Mouse (Mus musculus) intestine, postnatal 0 days (tissue): ENCODE measurements around the gene H2al1h. TPM values are rescaled to one million over a fixed set of nuclear protein-coding genes. Genes with fewer than 3 reads are reported as not detected.
"Not testable (repeated sequence)": the region's sequence is repeated elsewhere in the genome, so short reads cannot be mapped to it uniquely, and the experiment has no call there.

ENCODE experiments used
- ATAC-seq: fragments of 200-750 bp; cut with Nextera tagmentation; 2 replicates; pipeline ENCODE4 v1.8.0; 2017; ENCODE audit warnings: mild to moderate bottlenecking, moderate TSS enrichment, moderate library complexity
- H3K27ac ChIP-seq: fragments of 300-500 bp; sonication (generic); 2 replicates; pipeline ENCODE4 v1.5.1; 2014; ENCODE audit warnings: mild to moderate bottlenecking, low read depth, low read length, moderate library complexity
- H3K27me3 ChIP-seq: fragments of 300-500 bp; sonication (generic); replicated peaks from 2 replicates; pipeline ENCODE4 v1.6.1; 2014; ENCODE audit warnings: low read length, mixed read lengths; ENCODE audit not compliant: control insufficient read depth, insufficient read depth
- H3K36me3 ChIP-seq: fragments of 300-500 bp; sonication (generic); 2 replicates; pipeline ENCODE4 v1.6.1; 2014; ENCODE audit warnings: mild to moderate bottlenecking, moderate library complexity; ENCODE audit not compliant: control insufficient read depth, insufficient read depth
- H3K4me1 ChIP-seq: fragments of 300-500 bp; sonication (generic); replicated peaks from 2 replicates; pipeline ENCODE4 v1.6.1; 2014; ENCODE audit warnings: antibody characterized with exemption, low read length, mixed read lengths; ENCODE audit not compliant: control insufficient read depth, insufficient read depth
- H3K4me2 ChIP-seq: fragments of 300-500 bp; sonication (generic); replicated peaks from 2 replicates; pipeline ENCODE4 v1.6.1; 2014; ENCODE audit warnings: low read depth, mild to moderate bottlenecking, moderate library complexity
- H3K4me3 ChIP-seq: fragments of 300-500 bp; sonication (generic); 2 replicates; pipeline ENCODE4 v1.5.1; 2014; ENCODE audit warnings: low read depth, low read length
- H3K9ac ChIP-seq: fragments of 300-500 bp; sonication (generic); 2 replicates; pipeline ENCODE4 v1.6.1; 2014; ENCODE audit warnings: mild to moderate bottlenecking, low read depth, low read length
- H3K9me3 ChIP-seq: fragments of 300-500 bp; sonication (generic); 2 replicates; pipeline ENCODE4 v1.6.1; 2016; ENCODE audit warnings: mixed run types; ENCODE audit not compliant: control insufficient read depth
- CTCF ChIP-seq: sonication (generic); IDR thresholded peaks from 2 replicates; pipeline ENCODE4 v1.5.1; 2016; ENCODE audit warnings: low read depth, mild to moderate bottlenecking, control low read depth, antibody characterized with exemption, moderate library complexity
- WGBS: fragments of 180-500 bp; shearing (Covaris S2); extraction: QIAGEN DNeasy Blood & Tissue Kit; methylation state at CpG from one replicate; pipeline ENCODE4 v1.1.7; 2014; 5-methylcytosine and 5-hydroxymethylcytosine counted together
- polyA plus RNA-seq: library from polyadenylated mRNA; unstranded; fragments of >200 nt; fragmentation: Nextera tagmentation; extraction: Ambion mirVana; gene quantifications from 2 replicates; pipeline ENCODE4 v1.2.1, GENCODE M21; 2015

Gene H2al1h
- not detected in 2 replicates for polyA plus RNA-seq

DNA sequence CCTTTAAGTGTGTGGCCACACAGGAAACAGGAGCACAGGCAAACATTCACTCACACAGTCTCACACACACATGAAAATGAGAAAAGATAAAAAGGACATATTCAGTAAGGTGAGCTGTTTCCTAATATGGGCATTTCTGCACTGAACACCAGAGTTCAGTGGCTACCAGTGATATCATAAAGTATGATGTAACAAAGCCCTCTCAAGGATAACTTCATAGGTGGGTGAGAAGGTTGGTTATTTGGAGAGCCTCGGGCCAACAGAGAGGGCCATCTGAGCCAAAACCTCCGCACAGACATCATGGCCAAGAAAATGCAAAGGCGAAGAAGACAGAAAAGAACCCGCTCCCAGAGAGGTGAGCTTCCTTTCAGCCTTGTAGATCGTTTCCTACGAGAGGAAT is at the start of gene H2al1h:
TSS of gene H2al1h (plus strand) at position 301 of the 400 bp plus-strand sequence.
- not testable (repeated sequence) for H3K27me3 ChIP-seq, H3K9me3 ChIP-seq, H3K27ac ChIP-seq, H3K36me3 ChIP-seq, H3K4me1 ChIP-seq, H3K9ac ChIP-seq, ATAC-seq, H3K4me2 ChIP-seq, H3K4me3 ChIP-seq
- WGBS, result no CpG with 5 or more reads among the region's 6 CpGs

DNA sequence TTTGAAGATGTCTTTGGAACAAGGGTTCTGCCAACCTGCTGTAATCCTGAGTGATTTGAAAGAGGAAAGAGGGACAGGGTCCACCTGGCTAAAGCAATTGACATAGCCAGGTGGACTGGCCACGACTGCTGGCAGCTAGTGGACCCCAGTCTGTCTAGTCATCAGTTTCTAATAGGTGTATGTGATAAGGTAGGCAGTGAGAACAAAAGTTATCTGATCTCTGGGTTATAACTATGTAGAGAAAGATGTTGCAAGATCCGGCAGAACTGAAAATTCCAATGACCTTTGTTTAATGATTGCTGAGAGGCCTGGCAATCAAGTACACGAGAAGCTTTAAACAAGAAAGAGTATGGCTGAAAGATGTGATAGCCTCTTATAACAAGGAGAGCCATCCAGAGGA is 48.1 kb upstream of the H2al1h start:
- ATAC-seq, result no peak
- Histone ChIP-seq H3K4me1 (no peaks in the 10 kb centered on the region), H3K27me3 (no peaks in the 10 kb centered on the region), H3K9me3 (no peaks in the 10 kb centered on the region), H3K4me3 (no peak overlapping the region), H3K27ac (no peak overlapping the region), H3K36me3 (no peaks in the 10 kb centered on the region), H3K9ac (no peak overlapping the region), H3K4me2 (no peak overlapping the region)
- no peak for TF ChIP-seq CTCF
- 46% methylated on average over 3 of the region's 3 CpGs for WGBS

DNA sequence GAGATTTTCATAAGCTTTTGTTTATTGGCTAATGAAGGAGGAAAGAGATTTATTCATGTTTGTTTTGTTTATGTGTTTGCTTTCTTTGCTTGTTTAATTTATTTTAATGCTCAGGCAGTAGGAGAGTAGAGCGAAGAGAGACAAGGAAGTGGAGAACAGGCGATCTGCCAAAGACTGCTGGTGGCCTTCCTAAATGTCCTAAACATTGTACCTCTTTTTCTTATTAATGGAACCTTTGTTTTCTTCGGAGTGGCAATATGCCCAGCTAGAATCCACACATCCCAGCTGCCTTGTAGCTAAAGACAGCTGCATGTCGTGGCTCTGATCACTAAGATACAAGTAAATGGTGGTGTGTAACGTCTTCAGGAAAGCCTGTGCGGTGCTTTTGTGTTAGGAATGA is 44.2 kb upstream of the H2al1h start:
- Histone ChIP-seq H3K4me3 (no peak overlapping the region), H3K27me3 (no peaks in the 10 kb centered on the region), H3K9me3 (no peaks in the 10 kb centered on the region), H3K4me2 (no peak overlapping the region), H3K9ac (no peak overlapping the region), H3K4me1 (no peaks in the 10 kb centered on the region), H3K27ac (no peak overlapping the region), H3K36me3 (no peaks in the 10 kb centered on the region)
- no peak for ATAC-seq
- TF ChIP-seq CTCF, result no peak
- 67% methylated on average over 6 of the region's 6 CpGs for WGBS

DNA sequence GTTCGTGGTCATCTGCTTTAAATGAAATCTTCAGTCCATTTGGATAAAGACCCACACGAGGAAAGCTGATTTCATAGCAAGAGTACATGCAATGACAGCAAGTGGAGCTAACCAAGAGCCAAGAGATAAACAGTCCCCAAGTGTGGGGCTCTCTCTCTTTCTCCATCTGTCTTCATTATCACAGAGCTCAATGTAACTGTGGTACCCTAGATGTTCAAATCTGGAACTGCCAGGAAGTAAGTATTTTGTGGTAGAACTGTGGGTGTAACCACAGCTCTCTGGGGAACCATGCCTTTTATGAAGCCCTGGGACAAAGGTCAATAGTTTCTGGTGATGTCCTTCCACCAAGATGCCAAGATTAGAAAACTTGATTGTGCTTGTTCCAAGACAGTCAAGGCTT is 40.6 kb upstream of the H2al1h start:
- H3K27ac ChIP-seq, result no peak overlapping the region
- no peaks in the 10 kb centered on the region for H3K36me3 ChIP-seq
- no peak overlapping the region for H3K9ac ChIP-seq
- H3K4me3 ChIP-seq, result no peak overlapping the region
- 65% methylated on average over 2 of the region's 2 CpGs for whole genome bisulfite sequencing
- ATAC-seq, result no peak
- H3K27me3 ChIP-seq, result no peaks in the 10 kb centered on the region
- H3K4me2 ChIP-seq, result no peak overlapping the region
- no peaks in the 10 kb centered on the region for H3K9me3 ChIP-seq
- no peaks in the 10 kb centered on the region for H3K4me1 ChIP-seq
- no peak for TF ChIP-seq CTCF

DNA sequence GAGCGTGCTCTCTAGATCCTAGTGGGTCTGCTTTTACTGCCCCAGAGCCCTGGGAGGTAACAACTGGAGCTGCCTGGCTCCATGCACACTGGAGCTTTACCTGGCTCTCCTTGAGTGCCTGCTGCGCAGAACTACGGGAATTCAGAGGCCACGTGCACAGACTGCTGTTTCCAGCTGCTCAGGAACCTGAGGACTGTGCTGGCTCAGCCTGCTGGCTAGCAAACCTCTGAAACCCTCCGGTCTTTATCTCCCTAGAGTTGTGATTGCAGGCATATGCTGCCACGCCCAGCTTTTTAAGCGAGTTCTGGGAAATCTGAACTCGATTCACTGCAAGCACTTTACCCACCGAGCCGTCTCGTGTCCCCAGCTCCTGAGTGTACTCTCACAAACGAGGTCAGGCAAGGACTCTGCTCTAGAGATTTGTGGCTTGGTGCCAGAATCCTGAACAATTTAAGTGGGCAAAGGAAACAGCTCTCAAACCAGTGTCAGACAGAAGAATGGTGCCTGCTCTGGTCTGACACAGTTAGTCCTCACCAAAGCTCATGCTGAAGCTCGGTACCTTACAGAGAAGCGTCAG is 32.9 kb upstream of the H2al1h start:
- H3K27ac ChIP-seq, result no peak overlapping the region
- 46% methylated on average over 14 of the region's 14 CpGs for WGBS
- TF ChIP-seq CTCF, result no peak
- H3K4me1 ChIP-seq, result no peaks in the 10 kb centered on the region
- no peaks in the 10 kb centered on the region; the same call in 1 of the 2 replicates for H3K27me3 ChIP-seq
- H3K9me3 ChIP-seq, result no peaks in the 10 kb centered on the region
- H3K4me2 ChIP-seq, result no peak overlapping the region
- H3K4me3 ChIP-seq, result no peak overlapping the region
- no peak for ATAC-seq
- H3K9ac ChIP-seq, result no peak overlapping the region
- H3K36me3 ChIP-seq, result no peaks in the 10 kb centered on the region

DNA sequence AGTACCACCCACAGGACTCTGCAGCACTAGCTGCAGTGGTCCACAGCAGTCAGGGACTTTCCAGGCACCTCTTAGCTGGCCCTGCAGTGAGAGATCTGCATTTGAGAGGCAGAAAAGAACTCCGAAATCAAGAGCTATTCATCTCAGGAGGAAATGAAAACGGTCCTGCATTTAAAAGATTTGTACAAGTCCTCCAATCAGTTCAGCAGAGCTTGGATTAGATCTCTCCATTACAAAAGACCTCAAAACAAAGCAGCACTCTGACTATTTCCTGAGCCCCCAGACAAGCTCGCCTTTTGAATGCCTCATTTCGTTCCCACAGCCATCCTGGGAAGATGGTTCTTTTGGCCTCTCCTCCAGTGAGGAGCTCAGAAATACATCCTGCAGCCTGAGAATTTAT is 32.0 kb upstream of the H2al1h start:
- Histone ChIP-seq H3K4me2 (no peak overlapping the region), H3K9ac (no peak overlapping the region), H3K36me3 (no peaks in the 10 kb centered on the region), H3K27me3 (no peaks in the 10 kb centered on the region; the same call in 1 of the 2 replicates), H3K4me1 (no peaks in the 10 kb centered on the region), H3K4me3 (no peak overlapping the region), H3K27ac (no peak overlapping the region), H3K9me3 (no peaks in the 10 kb centered on the region)
- no peak for TF ChIP-seq CTCF
- 72% methylated on average over 4 of the region's 4 CpGs for WGBS
- ATAC-seq, result no peak

DNA sequence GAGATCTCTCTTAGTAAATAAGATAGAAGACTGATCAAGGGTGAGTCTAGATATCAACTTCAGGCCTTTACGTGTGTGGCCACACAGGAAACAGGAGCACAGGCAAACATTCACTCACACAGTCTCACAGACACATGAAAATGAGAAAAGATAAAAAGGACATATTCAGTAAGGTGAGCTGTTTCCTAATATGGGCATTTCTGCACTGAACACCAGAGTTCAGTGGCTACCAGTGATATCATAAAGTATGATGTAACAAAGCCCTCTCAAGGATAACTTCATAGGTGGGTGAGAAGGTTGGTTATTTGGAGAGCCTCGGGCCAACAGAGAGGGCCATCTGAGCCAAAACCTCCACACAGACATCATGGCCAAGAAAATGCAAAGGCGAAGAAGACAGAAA is 22.3 kb upstream of the H2al1h start, which contains the start of gene H2al1a:
TSS of gene H2al1a (plus strand) at position 301 of the 400 bp plus-strand sequence.
- H3K27me3 ChIP-seq, ATAC-seq, H3K4me2 ChIP-seq, H3K9ac ChIP-seq, H3K4me3 ChIP-seq, H3K9me3 ChIP-seq, H3K4me1 ChIP-seq, H3K36me3 ChIP-seq, H3K27ac ChIP-seq: not testable (repeated sequence)
- WGBS, result no CpG with 5 or more reads among the region's 3 CpGs

DNA sequence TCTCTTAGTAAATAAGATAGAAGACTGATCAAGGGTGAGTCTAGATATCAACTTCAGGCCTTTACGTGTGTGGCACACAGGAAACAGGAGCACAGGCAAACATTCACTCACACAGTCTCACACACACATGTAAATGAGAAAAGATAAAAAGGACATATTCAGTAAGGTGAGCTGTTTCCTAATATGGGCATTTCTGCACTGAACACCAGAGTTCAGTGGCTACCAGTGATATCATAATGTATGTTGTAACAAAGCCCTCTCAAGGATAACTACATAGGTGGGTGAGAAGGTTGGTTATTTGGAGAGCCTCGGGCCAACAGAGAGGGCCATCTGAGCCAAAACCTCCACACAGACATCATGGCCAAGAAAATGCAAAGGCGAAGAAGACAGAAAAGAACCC is 19.2 kb upstream of the H2al1h start, which contains the start of gene H2al1b:
TSS of gene H2al1b (plus strand) at position 301 of the 400 bp plus-strand sequence.
- not testable (repeated sequence) for H3K4me1 ChIP-seq, H3K4me2 ChIP-seq, H3K9me3 ChIP-seq, H3K9ac ChIP-seq, H3K27ac ChIP-seq, H3K4me3 ChIP-seq, H3K27me3 ChIP-seq, H3K36me3 ChIP-seq, ATAC-seq
- 87% methylated on average over 1 of the region's 3 CpGs for WGBS

DNA sequence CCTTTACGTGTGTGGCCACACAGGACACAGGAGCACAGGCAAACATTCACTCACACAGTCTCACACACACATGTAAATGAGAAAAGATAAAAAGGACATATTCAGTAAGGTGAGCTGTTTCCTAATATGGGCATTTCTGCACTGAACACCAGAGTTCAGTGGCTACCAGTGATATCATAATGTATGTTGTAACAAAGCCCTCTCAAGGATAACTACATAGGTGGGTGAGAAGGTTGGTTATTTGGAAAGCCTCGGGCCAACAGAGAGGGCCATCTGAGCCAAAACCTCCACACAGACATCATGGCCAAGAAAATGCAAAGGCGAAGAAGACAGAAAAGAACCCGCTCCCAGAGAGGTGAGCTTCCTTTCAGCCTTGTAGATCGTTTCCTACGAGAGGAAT is 15.9 kb upstream of the H2al1h start, which contains the start of gene H2al1c:
TSS of gene H2al1c (plus strand) at position 301 of the 400 bp plus-strand sequence.
- not testable (repeated sequence) for ATAC-seq, H3K4me1 ChIP-seq, H3K4me3 ChIP-seq, H3K9ac ChIP-seq, H3K4me2 ChIP-seq, H3K27me3 ChIP-seq, H3K36me3 ChIP-seq, H3K9me3 ChIP-seq, H3K27ac ChIP-seq
- WGBS, result 78% methylated on average over 1 of the region's 6 CpGs
